Mouse (Mus musculus): ENCODE results near the gene Slc28a1. TPM values are rescaled to one million over a fixed set of nuclear protein-coding genes. Genes with fewer than 3 reads are reported as not detected.
A peak's percentile ranks its signal among the peaks of the same experiment; 100 is the strongest.
"Not testable (repeated sequence)": the region's sequence is repeated elsewhere in the genome, so short reads cannot be mapped to it uniquely, and the experiment has no call there.

Slc28a1 gene
- polyA plus RNA-seq, 1 experiment from 2014 or later, result 0.51 TPM

DNA sequence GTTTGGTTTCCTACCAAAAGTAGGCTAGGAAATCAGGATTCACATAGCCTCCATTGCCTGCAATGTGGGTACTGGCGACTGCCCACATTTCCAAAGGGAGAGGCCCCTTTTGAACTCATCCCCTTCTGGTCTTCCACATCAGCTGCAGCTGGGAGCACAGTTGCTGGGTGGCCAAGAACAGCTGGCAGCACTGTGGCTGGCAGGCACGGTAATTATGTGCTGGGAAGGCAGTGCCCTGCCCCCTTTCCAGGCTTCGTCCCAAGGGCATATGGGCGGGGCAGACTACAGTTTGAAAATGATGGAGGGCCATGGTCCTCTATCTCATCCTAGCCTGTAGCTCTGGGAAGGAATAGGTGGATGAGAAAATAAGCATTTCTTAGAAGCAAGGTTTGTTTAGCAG, 83.9 kb downstream of the Slc28a1 start:
- H3K4me2 ChIP-seq, result no peak overlapping the region
- no peak overlapping the region for H3K27ac ChIP-seq
- no peak for ATAC-seq
- H3K9me3 ChIP-seq (replicated peaks), result no peaks in the 10 kb centered on the region
- WGBS (ENCODE audit: insufficient replicate concordance), result 43% methylated on average over 4 of the region's 4 CpGs
- H3K36me3 ChIP-seq, result no peaks in the 10 kb centered on the region
- no peaks in the 10 kb centered on the region for H3K27me3 ChIP-seq (replicated peaks)
- H3K4me1 ChIP-seq, result no peaks in the 10 kb centered on the region; the same call in 1 of the 2 replicates
- H3K9ac ChIP-seq, result no peak overlapping the region
- no peak overlapping the region for H3K4me3 ChIP-seq

DNA sequence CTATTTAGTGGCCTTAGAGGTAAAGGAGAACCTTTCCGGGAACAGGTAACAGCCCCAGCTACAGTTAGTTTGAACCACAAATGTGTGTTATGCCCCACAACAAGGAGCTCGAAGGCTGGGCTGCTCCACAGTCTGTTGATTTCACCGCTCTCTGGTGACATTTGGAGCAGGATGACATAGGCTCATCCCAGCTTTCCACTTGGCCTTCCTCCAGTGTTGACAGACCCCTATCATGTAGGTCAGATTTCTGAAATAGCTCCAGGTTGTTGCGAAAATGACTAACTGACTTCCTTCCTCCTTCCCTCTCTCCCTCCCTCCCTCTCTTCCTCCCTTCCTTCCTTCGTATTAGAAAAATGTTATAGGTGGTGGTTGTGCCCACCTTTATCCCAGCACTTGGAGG, 84.5 kb downstream of the Slc28a1 start:
- Histone ChIP-seq H3K9me3 (replicated peaks) (no peaks in the 10 kb centered on the region), H3K27ac (no peak overlapping the region), H3K9ac (no peak overlapping the region), H3K36me3 (no peaks in the 10 kb centered on the region), H3K4me3 (no peak overlapping the region), H3K27me3 (replicated peaks) (no peaks in the 10 kb centered on the region), H3K4me1 (no peaks in the 10 kb centered on the region; the same call in 1 of the 2 replicates), H3K4me2 (no peak overlapping the region)
- ATAC-seq, result no peak
- 39% methylated on average over 5 of the region's 5 CpGs for WGBS (ENCODE audit: insufficient replicate concordance)

DNA sequence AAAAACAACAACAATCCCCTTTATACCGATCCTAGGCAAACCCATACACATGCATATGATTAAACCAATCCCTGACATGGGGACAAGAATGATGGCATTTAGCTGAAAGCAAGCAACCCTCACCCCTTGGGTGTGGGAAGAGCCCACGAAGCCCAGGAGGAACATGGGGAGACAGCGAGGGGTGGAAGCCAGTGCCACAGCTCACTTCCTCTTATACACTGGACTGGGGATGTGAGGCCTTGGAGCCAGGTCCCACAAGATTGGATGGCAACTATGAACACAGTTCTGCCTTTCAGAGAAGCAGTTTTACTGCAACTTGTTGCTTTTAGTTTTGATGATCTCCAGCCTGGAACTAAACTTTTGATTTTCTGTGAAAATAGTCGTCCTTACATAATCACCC, 85.2 kb downstream of the Slc28a1 start:
- ATAC-seq, result no peak
- Histone ChIP-seq H3K27ac (no peak overlapping the region), H3K27me3 (replicated peaks) (no peaks in the 10 kb centered on the region), H3K4me1 (no peaks in the 10 kb centered on the region; the same call in 1 of the 2 replicates), H3K9ac (no peak overlapping the region), H3K4me2 (no peak overlapping the region), H3K36me3 (no peaks in the 10 kb centered on the region), H3K4me3 (no peak overlapping the region), H3K9me3 (replicated peaks) (no peaks in the 10 kb centered on the region)
- 36% methylated on average over 4 of the region's 4 CpGs for WGBS (ENCODE audit: insufficient replicate concordance)

DNA sequence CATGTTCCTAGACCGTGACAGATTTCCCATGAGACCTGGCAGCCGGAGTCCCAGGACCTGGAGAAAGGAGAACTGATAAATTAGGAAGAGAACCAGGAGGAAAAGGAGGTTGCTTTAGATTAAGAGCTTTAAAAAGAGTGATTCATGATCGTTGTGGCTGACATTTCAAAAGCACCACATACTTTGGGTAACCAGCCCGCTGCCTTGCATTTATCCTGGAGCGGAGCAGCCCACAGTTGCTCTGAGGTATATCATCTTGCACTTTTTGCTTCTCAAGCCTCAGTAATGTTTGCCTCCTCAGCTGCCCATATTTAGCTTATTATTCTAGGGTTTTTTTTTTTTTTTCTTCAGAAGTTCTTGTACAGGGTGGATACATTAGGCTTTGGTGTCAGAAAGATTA, 87.8 kb downstream of the Slc28a1 start:
- Histone ChIP-seq H3K27me3 (replicated peaks) (no peaks in the 10 kb centered on the region), H3K27ac (no peak overlapping the region), H3K4me1 (no peaks in the 10 kb centered on the region; the same call in 1 of the 2 replicates), H3K36me3 (no peaks in the 10 kb centered on the region), H3K4me3 (no peak overlapping the region), H3K9me3 (replicated peaks) (no peaks in the 10 kb centered on the region), H3K4me2 (no peak overlapping the region), H3K9ac (no peak overlapping the region)
- WGBS (ENCODE audit: insufficient replicate concordance), result 61% methylated on average over 5 of the region's 5 CpGs
- ATAC-seq, result no peak

DNA sequence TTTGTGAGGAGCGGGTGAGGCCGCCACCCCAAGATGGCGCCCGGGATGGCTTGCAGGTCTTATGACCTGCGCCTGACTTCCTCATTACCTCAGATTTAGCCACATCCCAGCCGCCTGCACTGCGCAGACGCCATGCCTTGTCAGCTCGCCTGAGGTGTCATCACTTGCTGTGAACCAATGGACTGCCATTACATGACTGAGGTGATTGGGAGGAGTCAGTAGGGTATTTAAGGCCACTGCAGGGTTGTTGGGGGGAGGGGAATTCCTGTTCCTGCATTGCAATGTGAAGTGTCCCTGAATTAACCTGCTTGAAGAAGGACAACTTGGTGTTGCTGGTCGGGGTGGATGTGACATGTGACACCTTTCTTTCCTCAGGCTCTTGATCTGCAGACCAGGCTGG, 89.0 kb downstream of the Slc28a1 start:
- not testable (repeated sequence) for H3K9ac ChIP-seq; H3K27me3 ChIP-seq (replicated peaks); H3K4me2 ChIP-seq; H3K4me1 ChIP-seq; H3K4me3 ChIP-seq; H3K36me3 ChIP-seq; H3K27ac ChIP-seq; ATAC-seq; H3K9me3 ChIP-seq (replicated peaks)
- WGBS (ENCODE audit: insufficient replicate concordance), result 72% methylated on average over 10 of the region's 10 CpGs

DNA sequence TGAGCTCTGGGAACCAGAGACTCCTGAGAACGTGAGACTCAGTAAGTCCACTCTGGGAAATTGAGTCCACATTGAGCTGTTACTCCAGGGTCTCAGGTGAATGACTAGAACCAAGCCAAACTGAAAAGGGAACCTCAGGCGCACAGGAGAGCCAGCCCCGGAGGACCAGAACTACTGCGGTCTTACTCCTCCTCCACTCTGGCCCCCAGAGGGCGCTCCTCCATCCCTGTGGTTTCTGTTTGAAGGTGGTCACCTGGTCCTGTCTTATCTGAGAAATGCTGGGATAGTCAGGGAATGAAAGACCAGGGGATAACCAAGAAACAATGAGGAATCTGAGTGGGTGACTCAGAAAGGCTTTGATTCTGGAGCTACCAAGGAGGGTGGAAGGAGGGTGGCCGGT, 94.3 kb downstream of the Slc28a1 start:
- no peak for ATAC-seq
- Histone ChIP-seq H3K4me3 (no peak overlapping the region), H3K27me3 (replicated peaks) (peaks cover 54% of the 10 kb centered on the region), H3K27ac (no peak overlapping the region), H3K9me3 (replicated peaks) (no peaks in the 10 kb centered on the region), H3K9ac (no peak overlapping the region), H3K4me2 (no peak overlapping the region), H3K4me1 (peaks cover 25% of the 10 kb centered on the region), H3K36me3 (no peaks in the 10 kb centered on the region)
- WGBS (ENCODE audit: insufficient replicate concordance), result 19% methylated on average over 6 of the region's 6 CpGs

DNA sequence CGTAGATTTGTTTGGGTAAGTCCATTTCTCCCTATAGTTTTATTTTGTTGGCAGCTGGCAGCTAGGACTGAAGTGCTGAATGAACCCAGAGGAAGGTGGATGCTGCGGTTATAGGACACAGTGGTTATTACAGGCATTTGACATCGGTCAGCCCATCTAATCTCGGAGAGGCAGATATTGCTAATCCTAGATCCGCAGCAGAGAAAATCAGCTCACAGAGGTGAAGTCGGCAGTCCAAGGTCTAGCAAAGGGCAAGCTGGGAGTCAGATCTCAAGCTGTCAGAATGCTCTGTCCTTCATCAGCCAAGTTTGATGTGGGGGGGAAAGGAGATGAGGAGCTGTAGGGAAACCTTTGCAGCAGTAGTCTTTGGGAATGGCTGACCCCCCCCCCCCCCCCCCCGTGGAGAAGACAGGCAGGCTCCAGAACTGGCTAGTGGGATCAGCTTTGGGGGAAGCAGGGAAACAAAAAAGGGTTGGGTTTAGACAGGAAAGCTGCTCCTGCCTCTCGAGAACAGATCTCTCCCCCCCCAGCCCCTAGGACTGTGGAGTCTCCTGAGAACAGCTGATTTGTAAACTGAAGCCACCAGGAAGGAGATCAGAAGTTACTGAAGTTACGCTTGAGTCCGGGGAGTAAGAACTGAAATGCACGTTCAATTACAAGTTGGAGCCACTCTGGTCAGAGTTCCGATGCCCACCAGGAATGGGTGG, 95.5 kb downstream of the Slc28a1 start:
- Histone ChIP-seq H3K4me2 (no peak overlapping the region), H3K27me3 (replicated peaks) (peaks cover 66% of the 10 kb centered on the region), H3K27ac (no peak overlapping the region), H3K4me1 (peaks cover 29% of the 10 kb centered on the region), H3K36me3 (no peaks in the 10 kb centered on the region), H3K9ac (no peak overlapping the region), H3K9me3 (replicated peaks) (no peaks in the 10 kb centered on the region), H3K4me3 (no peak overlapping the region)
- 45% methylated on average over 12 of the region's 12 CpGs for WGBS (ENCODE audit: insufficient replicate concordance)
- ATAC-seq, result no peak

DNA sequence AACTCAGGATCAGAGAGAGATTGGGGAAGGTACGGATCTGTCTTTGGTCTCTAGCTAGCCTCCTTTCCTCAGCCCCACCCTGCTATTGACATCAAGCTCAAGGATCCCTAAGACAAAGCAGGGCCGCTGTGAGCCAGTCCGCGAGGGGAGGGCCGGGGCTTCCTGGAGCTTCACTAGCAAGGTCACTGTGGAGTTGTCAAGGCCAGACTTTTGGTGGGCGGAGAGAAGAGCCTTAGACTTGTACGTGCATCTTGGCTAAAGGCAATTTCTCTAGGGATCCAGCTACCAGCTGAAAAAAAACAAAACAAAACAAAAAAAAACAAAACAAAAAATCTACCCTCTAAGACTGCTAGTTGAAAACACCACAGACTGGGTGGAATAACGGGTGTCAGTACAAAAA, 97.2 kb downstream of the Slc28a1 start:
- Histone ChIP-seq H3K4me1 (peaks cover 29% of the 10 kb centered on the region), H3K4me2 (peak overlapping the region; percentile 65), H3K36me3 (no peaks in the 10 kb centered on the region), H3K27me3 (replicated peaks) (peaks cover 82% of the 10 kb centered on the region), H3K9me3 (replicated peaks) (no peaks in the 10 kb centered on the region), H3K27ac (no peak overlapping the region), H3K9ac (no peak overlapping the region), H3K4me3 (no peak overlapping the region)
- no peak for ATAC-seq
- WGBS (ENCODE audit: insufficient replicate concordance), result 7% methylated on average over 8 of the region's 8 CpGs

DNA sequence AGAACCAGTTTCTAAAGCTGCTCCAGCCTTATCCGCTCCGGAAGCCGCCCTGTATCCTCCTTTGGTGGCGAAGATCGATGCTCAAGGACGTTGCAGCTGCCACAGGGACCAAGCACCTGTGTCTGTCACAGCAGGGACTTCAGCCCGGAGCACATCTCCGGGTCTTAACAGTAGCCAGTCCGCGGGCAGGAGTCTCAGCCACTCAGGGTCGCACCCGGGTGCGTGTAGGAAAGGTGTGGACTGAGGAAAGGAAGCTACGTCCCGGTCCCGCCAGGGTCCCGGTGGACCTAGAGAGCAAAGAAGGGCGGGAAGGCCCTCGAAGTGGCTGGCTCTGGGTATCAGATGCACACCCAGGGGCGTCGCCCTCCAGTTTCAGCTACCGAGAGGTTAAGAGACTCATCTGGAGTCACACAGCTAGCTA, 97.7 kb downstream of the Slc28a1 start:
- Histone ChIP-seq H3K27ac (peak overlapping the region; percentile 20; the same call in 1 of the 2 replicates), H3K36me3 (no peaks in the 10 kb centered on the region), H3K4me3 (peak overlapping the region; percentile 55), H3K4me2 (peak overlapping the region; percentile 65), H3K9ac (peak overlapping the region; percentile 40; the same call in 1 of the 2 replicates), H3K9me3 (replicated peaks) (no peaks in the 10 kb centered on the region), H3K4me1 (peaks cover 29% of the 10 kb centered on the region), H3K27me3 (replicated peaks) (peaks cover 86% of the 10 kb centered on the region)
- ATAC-seq, result peak; percentile 33; the same call in 1 of the 2 replicates
- under 1% methylated on average over 22 of the region's 22 CpGs for WGBS (ENCODE audit: insufficient replicate concordance)

DNA sequence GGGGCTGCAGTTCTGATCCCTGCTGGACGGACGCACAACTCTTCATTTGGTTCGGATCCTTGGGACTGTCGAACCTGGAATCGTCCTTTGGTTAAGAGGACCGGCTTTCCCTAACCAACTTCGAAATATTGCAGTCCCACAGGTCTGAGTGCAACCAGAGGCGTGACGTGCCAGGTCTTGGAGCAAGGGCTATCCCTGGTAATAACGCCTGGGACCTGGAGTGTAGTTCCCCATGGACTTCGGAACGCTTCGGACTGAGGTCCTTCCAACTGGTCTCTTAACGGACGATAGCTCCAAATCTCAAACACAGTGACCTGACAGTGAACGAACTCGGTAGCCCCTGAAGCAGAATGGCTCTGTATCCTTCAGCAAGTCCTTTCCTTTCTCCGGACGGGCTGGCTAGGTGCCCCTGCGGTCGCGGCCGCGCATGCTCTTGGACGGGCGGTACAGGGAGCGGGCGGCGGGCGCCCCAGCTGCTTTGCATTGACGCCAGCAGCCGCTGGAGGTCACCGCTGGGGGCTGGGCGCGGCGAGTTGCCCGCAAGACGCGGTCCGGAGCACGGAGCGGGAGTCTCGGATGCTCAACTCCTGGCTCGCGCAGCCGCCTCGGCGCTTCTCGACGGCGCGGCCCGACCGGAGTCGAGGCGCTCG, 98.2 kb downstream of the Slc28a1 start:
- Histone ChIP-seq H3K4me3 (peak overlapping the region; percentile 55), H3K27me3 (replicated peaks) (peaks cover 91% of the 10 kb centered on the region), H3K4me2 (peak overlapping the region; percentile 65), H3K27ac (peak overlapping the region; percentile 20; the same call in 1 of the 2 replicates), H3K9me3 (replicated peaks) (no peaks in the 10 kb centered on the region), H3K4me1 (peaks cover 29% of the 10 kb centered on the region), H3K36me3 (no peaks in the 10 kb centered on the region), H3K9ac (peak overlapping the region; percentile 40; the same call in 1 of the 2 replicates)
- ATAC-seq, result peak; percentile 80
- under 1% methylated on average over 57 of the region's 57 CpGs for WGBS (ENCODE audit: insufficient replicate concordance)

DNA sequence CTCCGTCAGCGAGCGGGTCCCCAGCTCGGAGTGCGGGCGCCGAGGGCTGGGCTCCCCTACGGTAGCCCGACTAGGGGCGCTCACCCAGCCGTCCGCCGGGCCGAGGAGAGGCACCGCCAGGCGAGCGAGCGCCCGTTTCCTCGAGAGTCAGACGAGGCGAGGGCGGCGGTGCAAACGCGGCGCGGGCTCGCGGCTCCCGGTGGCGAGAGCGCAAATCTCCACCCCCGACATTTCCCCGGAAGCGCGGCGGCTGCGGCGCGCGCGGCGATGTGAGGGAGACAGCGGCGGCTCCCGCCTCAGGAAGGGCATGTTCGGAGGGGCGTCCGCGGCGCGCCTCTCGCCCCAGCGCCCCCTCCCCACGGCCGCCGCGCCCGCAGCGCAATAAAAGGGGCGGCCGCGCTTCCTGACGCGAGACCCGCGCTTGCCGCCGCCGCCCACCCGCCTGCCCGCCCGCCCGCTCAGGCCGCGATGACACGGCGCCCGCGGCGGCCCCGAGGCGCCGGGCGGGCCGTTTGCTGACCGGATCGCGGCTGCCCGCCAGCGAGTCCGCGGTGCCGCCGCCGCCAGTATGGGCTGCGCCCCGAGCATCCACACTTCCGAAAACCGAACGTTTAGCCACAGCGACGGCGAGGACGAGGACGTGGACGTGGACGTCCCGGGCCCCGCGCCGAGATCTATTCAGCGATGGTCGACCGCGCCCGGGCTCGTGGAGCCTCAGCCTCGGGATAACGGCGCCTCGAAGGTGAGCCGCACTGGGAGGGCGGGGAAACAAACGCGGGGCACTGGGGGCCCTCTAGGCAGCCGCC, 99.0 kb downstream of the Slc28a1 start, which contains the start of gene Pde8a:
Gene Pde8a (plus strand): TSS at position 250 of the 806 bp plus-strand sequence.
- Histone ChIP-seq H3K27me3 (replicated peaks) (peaks cover 91% of the 10 kb centered on the region), H3K4me1 (peaks cover 29% of the 10 kb centered on the region), H3K9me3 (replicated peaks) (no peaks in the 10 kb centered on the region), H3K27ac (peak within 1 kb of the TSS; percentile 20; the same call in 1 of the 2 replicates), H3K36me3 (no peaks in the 10 kb centered on the region), H3K4me2 (peak within 1 kb of the TSS; percentile 65), H3K4me3 (peak within 1 kb of the TSS; percentile 55), H3K9ac (peak within 1 kb of the TSS; percentile 40)
- ATAC-seq, result no peak
- WGBS (ENCODE audit: insufficient replicate concordance), result 1% methylated on average over 84 of the region's 128 CpGs
